Mouse (Mus musculus): ENCODE measurements at regions not wholly inside any gene's neighbourhood (a gene's known extent, or its start where the extent isn't known, plus 50 kb on each side); places are given as distances from the start of the nearest gene placed in this dataset.

DNA sequence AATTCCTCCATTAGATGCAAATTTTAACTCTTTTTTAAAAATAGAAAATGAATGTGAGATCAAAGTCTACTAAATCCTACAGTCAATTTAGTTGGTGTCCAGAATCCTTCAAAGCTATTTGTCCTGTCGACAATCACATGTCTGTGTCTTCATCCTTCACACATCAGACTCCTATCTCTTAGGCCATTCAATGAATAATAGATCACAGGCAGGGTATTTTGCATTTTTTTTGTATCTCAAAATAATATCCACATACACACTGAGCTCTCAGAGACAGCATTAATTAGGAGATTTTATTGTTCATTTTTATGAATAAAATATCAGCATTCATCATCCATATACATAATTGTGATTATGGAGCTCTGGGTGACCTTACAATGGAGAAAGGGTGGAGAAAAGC is 427.2 kb downstream of the Hao1 start:
- DNase-seq (ENCODE audit: low spot score in 2 of 2) = no peak

GRCm38 (mm10) chr2:134107286-134107685 is 446.9 kb downstream of the Hao1 start:
- no peak for DNase-seq (ENCODE audit: low spot score in 2 of 2)

DNA sequence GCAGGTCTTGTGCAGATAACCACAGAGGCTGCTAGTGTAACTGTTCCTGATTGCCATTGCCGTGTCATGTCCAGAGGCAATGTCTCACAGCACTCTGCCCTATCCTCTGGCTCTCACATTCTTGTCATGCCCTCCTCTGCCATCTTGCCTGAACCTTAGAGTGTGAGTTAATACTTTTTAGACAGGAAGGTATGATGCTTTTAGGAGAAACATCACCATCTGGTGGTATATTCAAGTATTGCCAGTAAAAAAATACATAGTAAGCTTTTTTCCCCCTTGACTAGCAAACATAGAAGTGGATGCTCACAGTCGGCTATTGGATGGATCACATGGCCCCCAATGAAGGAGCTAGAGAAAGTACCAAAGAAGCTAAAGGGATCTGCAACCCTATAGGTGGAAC is 465.8 kb downstream of the Hao1 start:
- DNase-seq (ENCODE audit: low spot score in 2 of 2) = no peak

DNA sequence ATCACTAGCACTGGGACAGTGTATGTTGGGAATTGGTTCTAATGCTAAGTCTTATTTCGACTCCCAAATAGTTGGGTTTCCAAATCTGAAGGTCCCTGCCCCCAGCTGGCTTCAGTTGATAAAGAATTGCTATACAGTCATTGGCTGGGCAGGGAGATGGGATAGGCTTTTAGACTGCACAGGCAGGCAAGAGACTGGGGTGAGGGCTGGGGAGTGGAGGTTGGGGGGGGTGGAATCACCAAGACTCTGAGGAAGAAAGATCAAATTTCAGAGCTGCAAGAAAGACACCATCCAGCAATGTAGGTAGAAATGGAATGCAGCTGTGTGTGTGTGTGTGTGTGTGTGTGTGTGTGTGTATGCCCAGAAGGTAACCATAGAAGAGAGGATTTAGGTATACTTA is 474.0 kb downstream of the Hao1 start:
- no peak for DNase-seq (ENCODE audit: low spot score in 2 of 2)

DNA sequence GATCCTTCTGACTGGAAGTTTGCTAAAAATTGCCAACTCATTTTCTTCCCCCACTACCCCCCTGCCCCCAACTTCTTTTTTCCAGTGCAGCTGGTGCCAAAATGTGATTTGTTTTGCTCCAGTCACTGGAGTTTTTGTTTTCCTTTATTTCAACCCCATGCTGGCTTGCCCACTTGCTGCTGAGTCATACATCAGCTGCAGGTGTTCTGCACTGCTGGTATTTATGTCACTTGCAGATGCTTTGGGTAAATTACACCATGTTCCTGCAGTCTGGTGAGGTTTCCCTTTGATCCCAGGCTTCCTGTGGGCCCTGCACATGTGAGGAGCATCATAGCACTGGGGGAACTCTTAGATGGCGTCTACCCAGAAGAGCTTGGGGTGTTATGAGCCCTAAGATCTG is 476.2 kb downstream of the Hao1 start:
- no peak for DNase-seq (ENCODE audit: low spot score in 2 of 2)

DNA sequence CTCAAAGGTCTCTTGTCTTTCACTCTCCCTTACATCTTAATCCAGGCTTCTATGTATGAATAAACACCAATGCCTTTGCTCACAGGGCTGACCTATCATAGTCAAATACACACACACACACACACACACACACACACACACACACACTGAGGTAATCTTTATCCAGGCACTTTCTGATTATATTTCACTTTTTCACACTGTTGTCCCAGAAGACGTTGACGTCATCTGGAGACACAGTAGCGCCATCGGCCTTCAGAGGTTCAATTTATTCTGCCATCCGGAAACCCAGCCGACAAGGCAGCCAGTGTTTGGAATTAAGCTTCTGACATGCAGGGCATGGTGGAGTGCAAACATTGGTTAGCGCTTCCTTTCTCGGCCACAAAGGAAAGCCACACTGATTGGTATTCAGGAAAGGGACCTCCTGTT is 486.2 kb downstream of the Hao1 start:
- DNase-seq (ENCODE audit: low spot score in 2 of 2) = no peak

- no peak for DNase-seq (ENCODE audit: low spot score in 2 of 2)
Observed at GRCm38 (mm10) chr2:134067404-134067803, 486.8 kb downstream of the Hao1 start.

DNA sequence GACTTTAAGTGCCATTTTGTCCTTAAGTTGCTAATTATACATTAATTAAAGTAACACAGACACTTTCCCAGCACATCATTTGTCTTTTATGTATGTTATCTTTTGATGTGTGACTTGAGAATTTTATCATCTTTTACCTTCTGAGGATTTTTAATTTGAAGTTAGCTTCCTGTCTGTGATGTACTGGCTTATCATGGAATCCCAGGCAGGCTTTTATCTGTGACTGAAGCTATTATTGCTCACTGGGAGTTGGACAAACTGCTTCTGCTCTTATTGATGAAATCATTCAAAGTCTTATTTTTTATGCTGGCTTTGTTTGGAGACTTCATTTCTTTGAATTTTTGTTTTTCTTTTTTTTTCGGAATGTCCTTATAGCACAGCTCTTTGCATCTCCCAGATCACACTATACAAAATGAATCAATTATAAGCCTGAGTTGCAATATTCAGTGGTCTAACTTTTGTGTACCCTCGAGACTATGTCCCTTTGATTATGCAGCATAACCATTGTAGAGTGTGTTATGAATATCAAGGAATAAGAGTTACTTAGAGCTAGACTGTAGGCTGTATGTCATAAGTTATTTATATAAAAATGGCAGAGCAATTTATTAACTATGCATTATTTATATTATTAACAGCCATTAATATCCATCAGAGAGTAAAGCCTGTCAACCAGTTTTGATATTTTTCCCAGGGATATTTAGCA is 494.1 kb downstream of the Hao1 start:
- DNase-seq (ENCODE audit: low spot score in 2 of 2) = no peak

GRCm38 (mm10) chr2:134036359-134036874 is 484.5 kb downstream of the Bmp2 start:
- no peak for DNase-seq (ENCODE audit: low spot score in 2 of 2)

GRCm38 (mm10) chr2:134029631-134030414 is 477.9 kb downstream of the Bmp2 start:
- peak; percentile 19 to 22 for DNase-seq (ENCODE audit: low spot score in 2 of 2)

DNA sequence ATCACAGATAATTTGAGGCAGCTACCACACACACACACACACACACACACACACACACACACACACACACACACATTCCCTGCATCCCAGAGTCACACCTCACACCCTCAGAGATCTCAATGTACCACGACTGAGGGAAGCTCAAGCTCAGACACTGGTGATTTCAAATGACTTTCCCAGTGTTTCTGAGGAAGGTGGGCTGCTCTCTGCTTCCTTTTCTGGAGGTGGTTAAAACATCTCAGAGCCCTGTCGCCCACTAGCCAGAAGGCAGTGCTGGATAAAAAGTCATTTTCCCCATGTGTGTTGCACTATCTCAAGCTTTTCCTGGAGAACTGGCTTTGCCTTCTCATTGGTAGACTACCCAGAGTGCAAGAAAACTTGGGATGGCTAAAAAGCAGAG is 477.2 kb downstream of the Bmp2 start:
- DNase-seq (ENCODE audit: low spot score in 2 of 2) = no peak

DNA sequence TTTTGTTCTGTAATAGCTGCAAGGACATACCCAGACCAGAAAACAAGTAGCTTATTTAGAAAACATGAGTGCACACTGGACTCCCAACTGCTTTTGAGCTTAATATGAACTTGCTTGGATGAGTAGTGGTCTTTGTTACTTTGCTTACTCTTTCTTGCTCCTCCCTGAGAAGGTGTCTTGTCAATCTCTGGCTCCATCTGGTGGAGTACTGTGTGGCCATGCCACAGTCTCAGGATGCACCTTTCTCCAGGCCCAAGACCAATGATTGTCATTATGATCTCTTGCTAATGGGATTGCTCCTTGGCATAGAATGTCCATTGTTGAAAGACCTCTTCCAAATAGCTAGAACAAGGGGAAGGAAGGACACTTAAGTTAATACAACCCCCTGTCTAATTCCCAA is 465.1 kb downstream of the Bmp2 start:
- DNase-seq (ENCODE audit: low spot score in 2 of 2) = peak in 1 of 2 experiments; percentile 6

- no peak for DNase-seq (ENCODE audit: low spot score in 2 of 2)
Observed at GRCm38 (mm10) chr2:134003146-134003545, 451.2 kb downstream of the Bmp2 start.

GRCm38 (mm10) chr2:133994742-133995141 is 442.8 kb downstream of the Bmp2 start:
- no peak for DNase-seq (ENCODE audit: low spot score in 2 of 2)

DNA sequence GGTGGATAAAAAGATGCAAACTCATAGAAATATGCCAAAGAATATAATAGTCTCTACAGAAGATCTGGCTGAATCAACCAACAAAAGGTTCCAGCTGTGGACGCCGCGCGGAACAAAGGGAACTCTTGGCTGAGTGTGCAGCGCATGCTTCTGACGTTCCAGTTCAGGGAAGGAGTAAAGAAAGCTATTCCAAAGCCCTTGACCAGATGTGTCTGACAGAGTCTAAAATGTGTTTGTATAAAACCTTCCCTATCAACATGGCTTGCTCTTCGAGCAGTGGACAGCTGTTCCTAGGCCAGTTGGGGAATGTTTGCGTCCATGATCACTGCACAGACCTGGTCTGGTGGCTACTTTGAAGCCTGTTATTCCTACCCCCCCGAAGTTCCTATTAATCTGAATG is 442.4 kb downstream of the Bmp2 start:
- no peak for DNase-seq (ENCODE audit: low spot score in 2 of 2)

GRCm38 (mm10) chr2:133987671-133988070 is 435.7 kb downstream of the Bmp2 start:
- DNase-seq (ENCODE audit: low spot score in 2 of 2) = no peak

All from urinary bladder, postnatal 36 days (tissue).